Mouse (Mus musculus): ENCODE results near the gene Aatf. TPM values are rescaled to one million over a fixed set of nuclear protein-coding genes. Genes with fewer than 3 reads are reported as not detected.
"Not testable (repeated sequence)": the region's sequence is repeated elsewhere in the genome, so short reads cannot be mapped to it uniquely, and the experiment has no call there.

Aatf gene
- polyA plus RNA-seq, 1 experiment from 2014 or later, result 58.6 TPM

- H3K9ac ChIP-seq; H3K4me2 ChIP-seq; H3K9me3 ChIP-seq; H3K27me3 ChIP-seq; H3K4me1 ChIP-seq; H3K27ac ChIP-seq; H3K4me3 ChIP-seq; ATAC-seq (ENCODE audit: insufficient number of reproducible peaks, insufficient read depth, low FRiP score, low TSS enrichment, low read depth): not testable (repeated sequence)
- WGBS, result 81% methylated on average over 7 of the region's 7 CpGs
- H3K36me3 ChIP-seq, result peaks cover 47% of the 10 kb centered on the region
Observed at GRCm38 (mm10) chr11:84392066-84392465, 121.3 kb downstream of the Aatf start.

GRCm38 (mm10) chr11:84391126-84391525, 122.2 kb downstream of the Aatf start:
- Histone ChIP-seq H3K36me3 (peaks cover 40% of the 10 kb centered on the region), H3K27me3 (no peaks in the 10 kb centered on the region), H3K9me3 (no peaks in the 10 kb centered on the region), H3K4me2 (no peak overlapping the region), H3K9ac (no peak overlapping the region), H3K27ac (no peak overlapping the region), H3K4me1 (0 out of 2 replicates have a peak, but pooled peaks cover 3% of the 10 kb centered on the region), H3K4me3 (no peak overlapping the region)
- WGBS, result 82% methylated on average over 8 of the region's 8 CpGs
- no peak for ATAC-seq (ENCODE audit: insufficient number of reproducible peaks, insufficient read depth, low FRiP score, low TSS enrichment, low read depth)

GRCm38 (mm10) chr11:84389332-84389731, 124.0 kb downstream of the Aatf start:
- H3K9me3 ChIP-seq, result no peaks in the 10 kb centered on the region
- no peak overlapping the region for H3K27ac ChIP-seq
- no peak overlapping the region for H3K4me3 ChIP-seq
- H3K9ac ChIP-seq, result no peak overlapping the region
- WGBS, result 75% methylated on average over 6 of the region's 6 CpGs
- ATAC-seq (ENCODE audit: insufficient number of reproducible peaks, insufficient read depth, low FRiP score, low TSS enrichment, low read depth), result no peak
- H3K27me3 ChIP-seq, result no peaks in the 10 kb centered on the region
- peaks cover 46% of the 10 kb centered on the region for H3K36me3 ChIP-seq
- no peak overlapping the region for H3K4me2 ChIP-seq
- H3K4me1 ChIP-seq, result 0 out of 2 replicates have a peak, but pooled peaks cover 3% of the 10 kb centered on the region

GRCm38 (mm10) chr11:84383891-84384290, 129.4 kb downstream of the Aatf start:
- H3K4me3 ChIP-seq, result no peak overlapping the region
- no peak overlapping the region for H3K9ac ChIP-seq
- H3K27me3 ChIP-seq, result no peaks in the 10 kb centered on the region
- H3K27ac ChIP-seq, result no peak overlapping the region
- 0 out of 2 replicates have a peak, but pooled peaks cover 3% of the 10 kb centered on the region for H3K4me1 ChIP-seq
- ATAC-seq (ENCODE audit: insufficient number of reproducible peaks, insufficient read depth, low FRiP score, low TSS enrichment, low read depth), result no peak
- WGBS, result 79% methylated on average over 6 of the region's 6 CpGs
- no peak overlapping the region for H3K4me2 ChIP-seq
- no peaks in the 10 kb centered on the region for H3K9me3 ChIP-seq
- peaks cover 33% of the 10 kb centered on the region for H3K36me3 ChIP-seq

GRCm38 (mm10) chr11:84382450-84382849, 130.9 kb downstream of the Aatf start:
- Histone ChIP-seq H3K9ac (no peak overlapping the region), H3K4me2 (no peak overlapping the region), H3K9me3 (no peaks in the 10 kb centered on the region), H3K27ac (no peak overlapping the region), H3K27me3 (no peaks in the 10 kb centered on the region), H3K4me3 (no peak overlapping the region), H3K4me1 (0 out of 2 replicates have a peak, but pooled peaks cover 3% of the 10 kb centered on the region), H3K36me3 (peaks cover 33% of the 10 kb centered on the region)
- ATAC-seq (ENCODE audit: insufficient number of reproducible peaks, insufficient read depth, low FRiP score, low TSS enrichment, low read depth), result no peak
- WGBS, result 83% methylated on average over 13 of the region's 13 CpGs

GRCm38 (mm10) chr11:84376510-84377365, 136.6 kb downstream of the Aatf start:
- H3K4me2 ChIP-seq, result no peak overlapping the region
- no peaks in the 10 kb centered on the region for H3K9me3 ChIP-seq
- no peaks in the 10 kb centered on the region for H3K4me1 ChIP-seq
- no peak overlapping the region for H3K9ac ChIP-seq
- peaks cover 32% of the 10 kb centered on the region for H3K36me3 ChIP-seq
- ATAC-seq (ENCODE audit: insufficient number of reproducible peaks, insufficient read depth, low FRiP score, low TSS enrichment, low read depth), result no peak
- no peak overlapping the region for H3K4me3 ChIP-seq
- H3K27me3 ChIP-seq, result no peaks in the 10 kb centered on the region
- 82% methylated on average over 13 of the region's 13 CpGs for WGBS
- H3K27ac ChIP-seq, result no peak overlapping the region

GRCm38 (mm10) chr11:84375951-84376496, 137.3 kb downstream of the Aatf start:
- H3K4me3 ChIP-seq, result no peak overlapping the region
- 46% methylated on average over 3 of the region's 3 CpGs for WGBS
- H3K27ac ChIP-seq, result no peak overlapping the region

GRCm38 (mm10) chr11:84373122-84373521, 140.2 kb downstream of the Aatf start:
- no peaks in the 10 kb centered on the region for H3K9me3 ChIP-seq
- H3K4me1 ChIP-seq, result no peaks in the 10 kb centered on the region
- no peaks in the 10 kb centered on the region for H3K27me3 ChIP-seq
- 91% methylated on average over 4 of the region's 4 CpGs for WGBS
- no peak overlapping the region for H3K4me3 ChIP-seq
- no peak overlapping the region for H3K4me2 ChIP-seq
- H3K36me3 ChIP-seq, result peaks cover 24% of the 10 kb centered on the region
- H3K27ac ChIP-seq, result no peak overlapping the region
- ATAC-seq (ENCODE audit: insufficient number of reproducible peaks, insufficient read depth, low FRiP score, low TSS enrichment, low read depth), result no peak
- H3K9ac ChIP-seq, result no peak overlapping the region

More at GRCm38 (mm10) chr11:84375951-84376496, 137.3 kb downstream of the Aatf start:
- Histone ChIP-seq H3K9ac (no peak overlapping the region), H3K4me1 (no peaks in the 10 kb centered on the region), H3K36me3 (peaks cover 25% of the 10 kb centered on the region), H3K27me3 (no peaks in the 10 kb centered on the region), H3K4me2 (no peak overlapping the region), H3K9me3 (no peaks in the 10 kb centered on the region)
- no peak for ATAC-seq (ENCODE audit: insufficient number of reproducible peaks, insufficient read depth, low FRiP score, low TSS enrichment, low read depth)

Other genes with a start within 250 kb of the Aatf start
- 0.12 and 0.94 TPM in 2 replicates for gene Lhx1, start 12.0 kb upstream of the Aatf start, polyA plus RNA-seq (2015; fragmentation: Nextera tagmentation; extraction: Ambion mirVana)

Measured in embryonic facial prominence, embryonic 13.5 days (tissue).